Mouse (Mus musculus): ENCODE data around the gene Hacd3.

- TF ChIP-seq GATA1 (IDR thresholded peaks at IDR 0.05; ENCODE audit: borderline replicate concordance, low read length) = no peak
- TF ChIP-seq CTCF (IDR thresholded peaks at IDR 0.05; ENCODE audit: low read depth, low read length) = no peak
- TF ChIP-seq POLR2AphosphoS5 (IDR thresholded peaks at IDR 0.05; ENCODE audit: insufficient replicate concordance, low read depth, low read length) = no peak
- TF ChIP-seq TAL1 (conservative IDR thresholded peaks at IDR 0.05; ENCODE audit: low read depth, low read length) = no peak
- TF ChIP-seq GATA2 (IDR thresholded peaks at IDR 0.05; ENCODE audit: borderline replicate concordance, low read depth, low read length) = no peak
Measured at GRCm38 (mm10) chr9:65015461-65016222, 5.9 kb downstream of the Hacd3 start.
